Mouse (Mus musculus) embryonic facial prominence, embryonic 15.5 days (tissue): ENCODE measurements around the gene Sdf2. TPM values are rescaled to one million over a fixed set of nuclear protein-coding genes. Genes with fewer than 3 reads are reported as not detected.

Experiments used
- ATAC-seq: fragments of 200-750 bp; cut with Nextera tagmentation; 2 replicates; pipeline ENCODE4 v1.8.0; 2017; ENCODE audit warnings: low read depth, moderate TSS enrichment; ENCODE audit not compliant: insufficient number of reproducible peaks, low FRiP score, low TSS enrichment
- H3K27ac ChIP-seq: fragments of 300-500 bp; sonication (generic); replicated peaks from 2 replicates; pipeline ENCODE4 v1.5.1; 2015; ENCODE audit warnings: mild to moderate bottlenecking, inconsistent platforms
- H3K27me3 ChIP-seq: fragments of 300-500 bp; sonication (generic); 2 replicates; pipeline ENCODE4 v1.6.1; 2015; ENCODE audit warnings: inconsistent platforms
- H3K36me3 ChIP-seq: fragments of 300-500 bp; sonication (generic); 2 replicates; pipeline ENCODE4 v1.6.1; 2015; ENCODE audit warnings: mild to moderate bottlenecking, inconsistent platforms
- H3K4me1 ChIP-seq: fragments of 300-500 bp; sonication (generic); 2 replicates; pipeline ENCODE4 v1.6.1; 2015; ENCODE audit warnings: inconsistent platforms
- H3K4me2 ChIP-seq: fragments of 300-500 bp; sonication (generic); replicated peaks from 2 replicates; pipeline ENCODE4 v1.6.1; 2015; ENCODE audit warnings: mild to moderate bottlenecking, inconsistent platforms
- H3K4me3 ChIP-seq: fragments of 300-500 bp; sonication (generic); replicated peaks from 2 replicates; pipeline ENCODE4 v1.5.1; 2015; ENCODE audit warnings: mild to moderate bottlenecking, inconsistent platforms
- H3K9ac ChIP-seq: fragments of 300-500 bp; sonication (generic); 2 replicates; pipeline ENCODE4 v1.6.1; 2015; ENCODE audit warnings: inconsistent platforms
- H3K9me3 ChIP-seq: fragments of 300-500 bp; sonication (generic); replicated peaks from 2 replicates; pipeline ENCODE4 v1.6.1; 2016; ENCODE audit warnings: inconsistent platforms
- WGBS: fragments of 180-500 bp; shearing (Covaris S2); methylation state at CpG from one replicate; pipeline ENCODE4 v1.1.7; 2015; 5-methylcytosine and 5-hydroxymethylcytosine counted together
- polyA plus RNA-seq: library from polyadenylated mRNA; unstranded; fragments of >200 nt; fragmentation: Nextera tagmentation; extraction: Ambion mirVana; gene quantifications from 2 replicates; pipeline ENCODE4 v1.2.1, GENCODE M21; 2015

Sdf2 gene
- polyA plus RNA-seq, 1 experiment from 2014 or later, result 95.5 TPM

GRCm38 (mm10) chr11:78231518-78231917, 14.0 kb upstream of the Sdf2 start:
- no peak overlapping the region for H3K9ac ChIP-seq
- H3K27me3 ChIP-seq, result no peaks in the 10 kb centered on the region
- no peak overlapping the region for H3K4me2 ChIP-seq
- ATAC-seq, result no peak
- no peak overlapping the region for H3K27ac ChIP-seq
- H3K4me1 ChIP-seq, result no peaks in the 10 kb centered on the region
- no peaks in the 10 kb centered on the region for H3K9me3 ChIP-seq
- peaks cover 80% of the 10 kb centered on the region for H3K36me3 ChIP-seq
- 90% methylated on average over 6 of the region's 6 CpGs for WGBS
- H3K4me3 ChIP-seq, result no peak overlapping the region

DNA sequence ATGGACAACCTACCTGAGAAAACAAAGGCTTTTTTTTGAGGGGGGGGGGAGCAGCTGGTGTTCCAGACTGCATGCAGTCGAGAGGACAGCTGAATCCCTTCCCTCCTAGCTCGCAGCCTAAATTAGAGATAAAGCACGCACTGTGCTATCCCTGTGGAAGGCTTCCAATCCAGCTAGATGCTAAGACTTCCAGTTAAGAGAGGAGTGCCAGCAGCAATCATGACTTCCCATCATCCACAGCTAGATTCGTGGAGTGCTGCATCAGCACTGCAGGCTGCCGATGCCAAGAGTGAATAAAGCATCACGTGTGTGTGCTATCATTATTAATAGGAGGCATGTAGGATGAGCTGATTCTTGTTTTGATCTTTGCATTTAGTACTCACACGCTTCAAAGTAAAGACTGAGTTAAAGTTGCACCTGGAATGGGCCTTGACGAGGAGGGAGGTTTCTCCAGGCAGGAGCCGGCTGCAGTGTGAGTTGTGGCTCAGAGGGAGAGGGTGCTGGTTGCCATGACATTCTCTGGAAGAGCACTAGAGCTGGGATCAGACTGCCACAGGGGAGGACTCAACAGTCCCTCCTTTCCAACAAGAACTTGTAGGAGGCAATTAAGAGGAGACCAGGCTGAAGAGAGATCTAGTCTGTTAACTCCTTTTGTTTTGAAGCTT, 5.2 kb upstream of the Sdf2 start:
- Histone ChIP-seq H3K4me1 (peaks cover 20% of the 10 kb centered on the region), H3K4me3 (no peak overlapping the region), H3K4me2 (no peak overlapping the region), H3K9me3 (no peaks in the 10 kb centered on the region), H3K36me3 (peaks cover 16% of the 10 kb centered on the region), H3K27ac (no peak overlapping the region), H3K9ac (no peak overlapping the region), H3K27me3 (no peaks in the 10 kb centered on the region)
- WGBS, result 89% methylated on average over 9 of the region's 9 CpGs
- ATAC-seq, result no peak

GRCm38 (mm10) chr11:78245261-78245626, 302 bp upstream of the Sdf2 start:
- Histone ChIP-seq H3K9me3 (no peaks in the 10 kb centered on the region), H3K4me1 (peaks cover 35% of the 10 kb centered on the region), H3K36me3 (peaks cover 7% of the 10 kb centered on the region), H3K9ac (peak overlapping the region; percentile 84), H3K4me2 (peak overlapping the region; percentile 70), H3K27ac (peak overlapping the region; percentile 98), H3K27me3 (no peaks in the 10 kb centered on the region), H3K4me3 (peak overlapping the region; percentile 97)
- WGBS, result under 1% methylated on average over 19 of the region's 19 CpGs
- ATAC-seq, result 0 out of 2 replicates have a peak, but pooled peaks have one; percentile 14

GRCm38 (mm10) chr11:78246318-78247011, 919 bp downstream of the Sdf2 start:
- Histone ChIP-seq H3K4me1 (peaks cover 35% of the 10 kb centered on the region), H3K9ac (peak overlapping the region; percentile 84; the same call in 1 of the 2 replicates), H3K4me2 (peak overlapping the region; percentile 70), H3K27ac (peak overlapping the region; percentile 98), H3K9me3 (no peaks in the 10 kb centered on the region), H3K36me3 (peaks cover 10% of the 10 kb centered on the region), H3K4me3 (peak overlapping the region; percentile 97), H3K27me3 (no peaks in the 10 kb centered on the region)
- no peak for ATAC-seq
- 40% methylated on average over 7 of the region's 7 CpGs for WGBS

- no peak for ATAC-seq
- H3K9me3 ChIP-seq, result no peaks in the 10 kb centered on the region
- H3K4me1 ChIP-seq, result peaks cover 35% of the 10 kb centered on the region
- no peak overlapping the region for H3K9ac ChIP-seq
- 45% methylated on average over 3 of the region's 3 CpGs for WGBS
- peak overlapping the region; percentile 70 for H3K4me2 ChIP-seq
- peak overlapping the region; percentile 48; the same call in 1 of the 2 replicates for H3K27ac ChIP-seq
- H3K4me3 ChIP-seq, result peak overlapping the region; percentile 97
- peaks cover 10% of the 10 kb centered on the region for H3K36me3 ChIP-seq
- no peaks in the 10 kb centered on the region for H3K27me3 ChIP-seq
Measured at GRCm38 (mm10) chr11:78247012-78247348, 1.4 kb downstream of the Sdf2 start.

DNA sequence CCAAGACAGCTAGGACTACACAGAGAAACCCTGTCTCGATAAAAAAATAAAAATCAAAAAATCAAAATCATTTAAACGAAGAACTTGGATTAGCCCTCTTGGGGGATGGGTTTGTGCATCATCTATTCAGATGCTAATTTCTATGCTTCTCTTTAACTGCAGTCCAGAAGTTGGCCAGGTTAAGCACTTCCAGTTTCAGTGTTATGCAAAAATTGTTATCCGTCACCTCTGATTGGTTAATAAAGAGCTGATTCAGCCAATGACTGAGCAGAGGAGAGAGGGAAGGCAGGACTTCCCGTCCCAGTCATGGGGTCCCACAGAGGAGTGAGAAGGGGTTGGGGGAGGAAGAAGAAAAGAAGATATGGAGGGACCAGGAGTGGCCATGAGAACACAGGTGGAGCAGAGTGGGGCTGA, 2.2 kb downstream of the Sdf2 start:
- Histone ChIP-seq H3K4me1 (peaks cover 35% of the 10 kb centered on the region), H3K36me3 (peaks cover 18% of the 10 kb centered on the region), H3K27ac (no peak overlapping the region), H3K27me3 (no peaks in the 10 kb centered on the region), H3K4me2 (no peak overlapping the region; the same call in 1 of the 2 replicates), H3K9me3 (no peaks in the 10 kb centered on the region), H3K4me3 (no peak overlapping the region), H3K9ac (no peak overlapping the region)
- no peak for ATAC-seq
- 68% methylated on average over 4 of the region's 4 CpGs for WGBS

GRCm38 (mm10) chr11:78256618-78257017, 11.1 kb downstream of the Sdf2 start:
- H3K9me3 ChIP-seq, result no peaks in the 10 kb centered on the region
- WGBS, result 95% methylated on average over 1 of the region's 1 CpGs
- H3K9ac ChIP-seq, result no peak overlapping the region

GRCm38 (mm10) chr11:78260489-78261258, 15.1 kb downstream of the Sdf2 start:
- peaks cover 9% of the 10 kb centered on the region; the same call in 1 of the 2 replicates for H3K4me1 ChIP-seq
- no peak overlapping the region for H3K9ac ChIP-seq
- H3K4me2 ChIP-seq, result peak overlapping the region; percentile 76
- H3K9me3 ChIP-seq, result no peaks in the 10 kb centered on the region
- peak overlapping the region; percentile 94 for H3K4me3 ChIP-seq
- ATAC-seq, result no peak
- no peak overlapping the region for H3K27ac ChIP-seq
- peaks cover 22% of the 10 kb centered on the region for H3K36me3 ChIP-seq
- H3K27me3 ChIP-seq, result peaks cover 4% of the 10 kb centered on the region; the same call in 1 of the 2 replicates
- WGBS, result 93% methylated on average over 2 of the region's 2 CpGs

More at GRCm38 (mm10) chr11:78256618-78257017, 11.1 kb downstream of the Sdf2 start:
- H3K27ac ChIP-seq, result no peak overlapping the region
- peaks cover 25% of the 10 kb centered on the region for H3K36me3 ChIP-seq
- H3K4me1 ChIP-seq, result no peaks in the 10 kb centered on the region
- H3K27me3 ChIP-seq, result peaks cover 4% of the 10 kb centered on the region; the same call in 1 of the 2 replicates
- H3K4me3 ChIP-seq, result no peak overlapping the region
- no peak overlapping the region for H3K4me2 ChIP-seq
- ATAC-seq, result no peak

- Histone ChIP-seq H3K4me3 (peak within 1 kb of the TSS; percentile 94), H3K9me3 (no peaks in the 10 kb centered on the region), H3K27me3 (peaks cover 4% of the 10 kb centered on the region; the same call in 1 of the 2 replicates), H3K36me3 (peaks cover 30% of the 10 kb centered on the region), H3K4me2 (peak within 1 kb of the TSS; percentile 76), H3K9ac (peak within 1 kb of the TSS; percentile 73), H3K27ac (peak within 1 kb of the TSS; percentile 88), H3K4me1 (peaks cover 9% of the 10 kb centered on the region; the same call in 1 of the 2 replicates)
- peak; percentile 98 for ATAC-seq
- under 1% methylated on average over 114 of the region's 115 CpGs for WGBS
Measured at GRCm38 (mm10) chr11:78261380-78262352, 16.1 kb downstream of the Sdf2 start, which contains the start of gene 2610507B11Rik. 2610507B11Rik (plus strand) TSS chr11:78261752.

DNA sequence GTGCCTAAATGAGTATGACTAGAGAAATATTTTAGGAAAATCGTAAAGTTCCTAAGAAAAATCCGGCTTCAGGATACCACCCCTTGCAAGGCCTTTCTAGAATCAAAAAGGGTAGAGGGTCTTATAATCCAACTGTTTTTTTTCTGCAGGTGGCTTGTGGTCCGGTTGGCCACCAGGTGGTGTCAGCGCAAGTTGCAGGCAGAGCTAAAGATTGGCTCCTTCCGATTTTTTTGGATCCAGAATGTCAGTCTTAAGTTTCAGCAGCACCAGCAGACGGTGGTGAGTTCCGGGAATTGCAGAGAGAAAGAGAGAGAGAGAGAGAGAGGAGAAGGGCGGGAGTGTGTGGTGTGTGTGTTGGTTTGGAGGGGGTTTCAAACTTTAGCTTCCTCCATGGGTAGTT, 17.0 kb downstream of the Sdf2 start:
- 0 out of 2 replicates have a peak overlapping the region, but pooled peaks have one; percentile 1 for H3K27ac ChIP-seq
- 3% methylated on average over 8 of the region's 8 CpGs for WGBS
- H3K4me2 ChIP-seq, result peak overlapping the region; percentile 76
- H3K4me3 ChIP-seq, result peak overlapping the region; percentile 94
- no peak for ATAC-seq
- H3K4me1 ChIP-seq, result peaks cover 9% of the 10 kb centered on the region; the same call in 1 of the 2 replicates
- no peak overlapping the region for H3K9ac ChIP-seq
- H3K36me3 ChIP-seq, result peaks cover 38% of the 10 kb centered on the region
- no peaks in the 10 kb centered on the region for H3K9me3 ChIP-seq
- H3K27me3 ChIP-seq, result peaks cover 4% of the 10 kb centered on the region; the same call in 1 of the 2 replicates
